Mouse (Mus musculus) neutrophil, adult 5-6 weeks (primary cell): ENCODE data around the gene Fam160b1. TPM values are rescaled to one million over a fixed set of nuclear protein-coding genes. Genes with fewer than 3 reads are reported as not detected.

Source experiments
- ATAC-seq: fragments of 151-379, 151-347 bp; 2 replicates; pipeline ENCODE4 v1.8.0; 2017; ENCODE audit warnings: mild to moderate bottlenecking, moderate TSS enrichment; ENCODE audit not compliant: insufficient number of reproducible peaks, poor library complexity, low FRiP score, severe bottlenecking; ENCODE audit errors: extremely low read depth
- total RNA-seq: library from RNA; stranded (forward); fragments of 200-1000 nt; gene quantifications from 2 replicates; pipeline ENCODE4 v1.2.3, GENCODE M21; 2017

Fam160b1 gene
- 36.7 and 39.7 TPM in 2 replicates for total RNA-seq

DNA sequence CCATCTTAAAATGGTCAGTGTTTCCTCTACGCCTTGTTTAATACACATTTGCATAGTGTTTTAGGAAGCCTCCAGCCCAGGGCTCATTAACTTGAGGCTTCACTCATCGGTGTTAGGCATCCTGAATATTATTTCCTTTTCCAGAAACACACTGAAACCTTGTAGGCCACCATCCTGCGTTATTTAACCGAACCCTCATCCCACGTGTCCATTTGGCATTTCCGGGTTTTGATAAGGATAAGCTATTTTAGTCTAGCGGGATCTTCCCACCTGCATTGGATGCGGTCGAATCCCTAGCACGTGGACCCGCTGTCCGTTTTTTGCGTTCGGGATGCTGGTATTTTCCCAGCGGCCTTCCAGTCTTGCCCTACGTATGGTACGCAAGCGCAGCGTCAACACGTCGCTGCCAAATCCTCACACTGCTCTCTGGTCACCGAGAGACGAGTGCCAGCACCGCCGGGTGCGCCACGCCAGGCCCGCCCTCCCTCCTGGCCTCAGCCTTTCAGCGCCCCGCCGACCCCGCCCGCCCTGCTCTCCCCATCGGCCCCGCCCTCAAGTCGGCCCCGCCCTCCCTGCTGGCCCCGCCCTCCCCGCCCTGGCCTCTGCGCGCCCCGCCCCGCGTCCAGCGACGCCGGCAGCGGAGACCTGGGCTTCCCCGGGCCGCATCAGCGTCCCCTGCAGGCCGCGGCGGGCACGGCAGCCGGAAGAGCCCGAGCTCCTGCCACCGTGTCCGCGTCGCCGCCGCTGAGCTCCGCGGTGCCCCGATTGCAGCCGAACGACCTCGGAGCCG lies at the start of gene Fam160b1:
Fam160b1 (plus strand) TSS at position 340 of the 790 bp plus-strand sequence.
- ATAC-seq, result peak; percentile 68

DNA sequence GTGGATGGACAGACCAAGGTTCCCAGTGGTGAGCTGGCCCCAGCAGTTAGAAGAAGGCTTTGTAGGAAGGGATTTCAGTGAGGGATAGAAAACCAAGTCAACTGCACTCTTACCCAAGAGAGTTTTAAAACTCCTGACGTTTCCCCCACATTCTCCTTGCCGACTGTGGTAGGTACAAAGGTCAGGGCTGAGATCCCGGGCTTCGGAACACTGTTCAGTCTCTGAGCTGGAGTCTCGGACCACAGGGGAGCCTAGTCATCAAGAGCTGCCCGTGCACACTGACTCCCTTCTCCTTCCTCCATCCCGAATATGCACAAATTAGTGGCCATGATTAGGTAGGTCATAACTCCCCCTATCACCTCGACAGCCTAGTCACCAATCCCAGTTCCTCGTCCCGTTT lies 47.3 kb upstream of the Fam160b1 start:
- ATAC-seq, result no peak

DNA sequence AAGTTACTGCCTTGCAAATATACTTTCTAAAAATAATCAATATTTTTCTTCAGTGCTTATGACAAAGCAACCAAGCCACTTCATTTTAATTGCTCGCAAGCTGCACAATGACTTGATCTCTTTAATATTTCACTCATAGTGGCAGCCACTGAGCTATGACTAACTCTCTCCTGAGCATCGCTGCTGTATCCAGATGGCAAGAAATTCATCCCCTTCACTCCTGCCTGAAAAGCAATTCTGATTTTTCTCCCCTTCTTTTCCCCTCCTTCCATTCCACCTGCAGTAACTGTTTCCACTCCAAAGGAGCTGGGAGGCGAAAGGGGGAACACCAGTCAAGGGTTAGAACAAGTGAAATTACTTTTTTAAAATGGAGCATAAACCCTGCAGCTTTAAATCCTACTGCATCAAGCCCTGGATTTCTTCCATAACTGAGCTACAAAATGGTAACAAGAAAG lies 46.6 kb upstream of the Fam160b1 start:
- no peak for ATAC-seq

DNA sequence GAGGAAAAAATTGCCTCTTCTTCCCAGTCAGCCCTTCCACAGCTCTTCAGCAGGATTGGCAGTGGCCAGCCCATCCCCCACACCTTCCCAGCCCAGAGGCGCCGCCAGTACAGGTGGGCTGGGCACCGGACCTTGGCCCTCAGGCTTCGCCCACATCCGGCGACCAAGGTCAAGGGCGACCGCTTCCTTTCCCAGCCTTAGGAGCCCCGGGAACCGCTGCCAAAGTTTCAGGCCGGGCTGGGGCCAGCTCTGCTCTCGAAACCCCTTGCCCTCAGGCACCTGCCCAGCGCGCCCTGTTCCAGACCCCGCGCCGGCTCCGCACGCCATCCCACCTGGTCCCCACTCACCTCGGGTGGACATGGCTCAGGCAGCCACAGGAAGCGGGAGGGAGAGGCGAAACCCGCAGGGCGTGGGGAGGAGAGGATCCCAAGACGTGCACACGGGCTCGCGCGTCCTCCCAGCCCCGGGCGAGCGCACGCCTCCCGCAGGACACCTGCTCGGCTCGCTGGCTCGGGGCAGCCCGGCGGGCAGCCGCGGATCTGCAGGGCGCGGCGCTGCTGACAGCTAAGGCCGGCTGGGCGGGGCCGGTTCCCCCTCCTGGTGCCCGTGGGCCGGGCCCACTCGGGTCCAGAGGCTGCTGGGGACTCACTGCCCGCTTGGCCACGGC lies 46.0 kb upstream of the Fam160b1 start, which contains the start of gene Ablim1:
Ablim1 (minus strand) TSS at position 574 of the 667 bp plus-strand sequence.
- peak; percentile 43; the same call in 1 of the 2 replicates for ATAC-seq

DNA sequence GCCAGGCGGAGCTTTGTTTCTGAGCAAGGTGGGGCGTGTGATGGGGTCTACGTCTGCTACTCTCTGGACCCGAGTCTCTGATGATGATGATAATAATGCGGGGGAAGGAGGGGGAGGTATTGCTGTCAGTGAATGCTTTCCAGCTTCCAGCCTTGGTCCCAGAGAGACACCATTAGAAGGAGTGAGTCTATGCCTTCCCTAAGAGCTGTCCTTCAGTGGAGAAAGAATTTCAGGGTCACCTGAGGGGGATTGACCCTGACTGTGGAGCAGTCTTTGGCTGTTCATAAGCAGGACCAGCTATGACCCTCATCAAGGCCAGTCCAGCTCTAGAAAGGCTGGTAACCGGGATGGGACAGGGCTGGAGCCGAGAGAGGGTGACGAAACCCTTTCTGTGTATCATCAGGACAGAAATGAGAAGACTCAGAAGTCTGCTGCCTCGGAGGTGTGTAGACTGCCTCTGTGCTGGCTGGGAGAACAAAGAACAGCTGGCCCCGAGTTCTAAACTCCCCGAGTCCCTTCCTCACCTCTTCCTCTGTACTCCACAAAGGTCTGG lies 45.4 kb upstream of the Fam160b1 start:
- ATAC-seq, result no peak

DNA sequence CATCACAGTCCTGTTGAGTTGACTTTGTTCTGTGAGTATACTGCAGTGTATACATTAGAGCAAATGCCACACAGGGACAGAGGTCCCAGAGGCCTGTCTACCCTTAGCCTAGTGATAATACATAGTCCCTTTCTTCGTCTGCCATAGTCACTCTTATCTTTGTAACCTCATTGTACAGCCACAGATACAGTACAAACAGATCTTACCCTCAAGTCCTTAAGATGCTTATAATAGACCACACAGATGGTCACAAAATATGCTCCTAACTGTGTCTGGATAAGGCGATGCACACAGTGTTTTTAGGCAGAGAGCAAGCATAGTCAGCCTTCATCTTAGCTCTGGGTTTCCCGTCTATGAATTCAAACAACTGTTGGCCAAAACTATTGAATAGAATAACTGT lies 43.9 kb upstream of the Fam160b1 start:
- ATAC-seq, result no peak

DNA sequence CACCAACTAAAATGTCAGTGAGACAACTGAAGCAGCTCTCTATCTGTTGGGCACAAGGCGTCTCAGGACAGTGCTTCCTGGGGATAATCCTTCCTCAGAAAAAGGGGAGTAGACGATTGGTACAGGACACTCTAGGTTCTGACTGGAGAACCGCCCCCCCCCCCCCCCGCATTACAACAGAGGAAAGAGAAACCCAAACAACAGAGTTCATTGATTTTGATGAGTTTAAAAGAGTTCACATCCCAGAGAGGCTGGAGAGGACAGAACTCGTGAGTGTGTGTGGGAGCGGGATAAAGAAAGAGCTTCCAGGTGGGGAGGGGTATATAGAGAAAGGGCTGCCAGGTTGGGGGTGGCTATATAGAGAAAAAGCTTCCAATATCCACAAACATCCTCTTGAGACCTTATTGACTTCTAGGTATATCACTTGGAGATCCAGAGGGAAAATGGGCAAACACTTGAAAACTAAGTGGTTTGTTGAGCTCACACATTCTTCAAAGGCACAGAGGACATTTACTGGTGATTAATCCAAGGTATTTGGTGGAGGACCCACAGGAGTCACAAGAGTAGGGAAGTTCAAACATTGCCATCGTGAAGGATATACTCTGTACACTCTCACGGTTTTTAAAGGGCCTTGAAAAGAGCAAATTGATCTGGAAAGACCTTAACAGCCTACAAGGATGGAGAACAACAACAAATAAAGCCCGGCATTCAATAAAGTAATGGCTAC lies 39.7 kb upstream of the Fam160b1 start:
- ATAC-seq, result no peak

DNA sequence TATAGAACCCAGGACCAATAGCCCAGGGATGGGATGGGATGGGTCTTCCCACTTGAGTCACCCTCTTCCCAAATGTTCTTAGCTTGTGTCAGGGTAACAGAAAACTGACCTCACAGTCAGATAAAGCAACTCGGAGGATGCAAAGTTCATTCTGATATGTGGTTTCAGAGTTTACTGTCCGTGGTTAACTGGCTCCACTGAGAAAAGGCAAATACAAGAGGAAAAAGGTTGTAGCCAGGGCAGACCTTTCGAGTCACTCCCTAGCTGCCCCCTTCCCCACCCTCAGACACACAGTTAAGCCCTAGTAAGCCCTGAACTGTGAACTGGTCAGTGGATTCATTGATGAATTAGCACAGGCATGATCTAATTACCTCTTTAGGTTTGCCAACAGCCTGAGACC lies 38.6 kb upstream of the Fam160b1 start:
- no peak for ATAC-seq

DNA sequence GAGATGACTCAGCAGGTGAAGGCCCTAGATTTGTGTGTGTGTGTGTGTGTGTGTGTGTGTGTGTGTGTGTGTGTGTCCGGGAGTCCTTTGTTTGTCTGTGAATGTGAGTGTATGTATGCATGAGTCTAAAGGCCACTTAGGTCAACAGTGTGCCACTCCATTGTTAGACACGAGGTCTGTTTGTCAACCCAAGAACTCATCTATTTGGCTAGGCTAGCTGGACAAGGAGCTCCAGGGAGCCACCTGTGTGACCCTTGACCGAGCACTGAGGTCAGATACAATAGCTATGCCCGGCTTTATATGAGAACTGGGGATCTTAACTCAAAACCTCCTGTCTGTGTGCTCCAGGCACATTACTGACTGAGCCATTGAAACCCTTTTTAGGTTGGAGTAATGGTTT lies 38.0 kb upstream of the Fam160b1 start:
- no peak for ATAC-seq

DNA sequence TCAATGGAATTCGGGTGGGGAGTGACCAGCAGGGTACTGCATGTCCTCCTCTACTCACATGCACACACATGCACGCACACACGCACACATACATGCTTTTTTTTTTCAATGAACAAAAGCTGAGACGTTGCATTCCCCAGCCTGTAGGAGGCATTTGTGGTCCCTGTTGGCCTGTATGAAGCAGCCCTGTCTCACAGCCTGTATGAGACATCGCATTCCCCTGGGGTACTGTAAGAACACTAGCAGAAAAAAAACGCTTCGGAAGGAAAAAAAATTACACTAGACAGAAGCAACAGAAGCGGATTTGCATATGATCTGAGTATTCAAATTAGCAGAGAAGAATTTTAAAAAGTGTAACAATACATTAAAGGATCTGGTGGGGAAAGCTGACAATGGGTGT lies 37.4 kb upstream of the Fam160b1 start:
- ATAC-seq, result no peak

DNA sequence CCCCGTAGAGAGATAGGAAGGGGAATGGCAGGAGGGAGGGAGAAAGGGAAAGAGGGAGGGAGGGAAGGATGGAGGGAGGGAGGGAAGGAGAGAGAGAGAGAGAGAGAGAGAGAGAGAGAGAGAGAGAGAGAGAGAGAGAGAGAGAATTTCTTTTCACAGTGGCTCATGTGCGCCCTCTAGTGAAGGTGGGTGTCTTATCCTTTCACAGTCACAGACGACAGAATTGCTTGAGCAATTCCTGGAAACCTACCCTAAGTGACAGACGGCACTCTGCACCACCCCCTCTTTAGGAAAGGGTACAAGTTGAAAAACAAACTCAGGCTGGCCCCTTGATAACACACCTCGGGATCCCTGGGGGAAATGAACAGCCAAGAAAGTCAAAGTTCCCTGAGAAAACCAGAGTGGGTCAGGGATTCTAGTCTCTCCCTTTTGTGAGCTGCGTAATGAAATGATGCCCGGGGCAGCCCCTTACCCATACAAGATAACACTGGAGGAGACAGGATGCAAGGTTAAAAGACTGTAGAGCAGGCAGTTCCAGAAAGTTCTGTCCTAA lies 34.7 kb upstream of the Fam160b1 start:
- ATAC-seq, result peak; percentile 40; the same call in 1 of the 2 replicates

DNA sequence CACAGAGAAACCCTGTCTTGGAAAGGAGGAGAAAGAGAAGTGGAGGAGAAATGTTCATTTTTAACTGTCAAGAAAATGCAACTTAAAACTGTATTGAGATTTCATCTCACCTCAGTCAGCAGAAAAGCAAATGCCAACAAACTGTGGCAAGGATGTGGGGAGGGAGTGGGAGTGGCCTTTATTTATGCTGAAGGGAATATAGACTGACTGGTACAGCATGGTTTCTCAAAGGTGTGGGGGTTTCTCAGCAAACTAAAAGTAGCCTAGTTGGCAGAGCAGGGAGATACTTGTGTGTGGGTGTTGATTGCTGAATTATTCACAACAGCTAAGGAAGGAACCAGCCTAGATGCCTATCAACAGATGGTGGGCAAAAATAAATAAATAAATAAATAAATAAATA lies 32.8 kb upstream of the Fam160b1 start:
- ATAC-seq, result no peak

DNA sequence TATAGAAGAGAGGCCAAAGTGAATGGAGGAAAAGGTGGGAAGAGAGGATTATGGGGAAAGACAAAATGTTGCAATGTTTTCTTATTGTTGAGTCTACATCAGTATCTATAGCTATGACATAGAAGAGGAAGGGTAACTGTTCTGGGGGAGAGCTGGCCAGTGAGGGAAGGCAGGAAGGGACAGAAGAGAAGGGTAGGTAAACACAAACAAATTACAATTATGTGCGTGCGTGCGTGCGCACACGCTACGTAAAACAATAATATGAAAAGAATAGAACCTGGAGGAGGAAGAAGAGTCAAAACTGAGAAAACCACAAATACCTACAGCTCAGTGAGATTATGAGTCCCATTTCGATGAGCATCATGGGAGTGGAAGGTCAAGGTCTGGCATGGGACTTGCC lies 32.2 kb upstream of the Fam160b1 start:
- ATAC-seq, result no peak

DNA sequence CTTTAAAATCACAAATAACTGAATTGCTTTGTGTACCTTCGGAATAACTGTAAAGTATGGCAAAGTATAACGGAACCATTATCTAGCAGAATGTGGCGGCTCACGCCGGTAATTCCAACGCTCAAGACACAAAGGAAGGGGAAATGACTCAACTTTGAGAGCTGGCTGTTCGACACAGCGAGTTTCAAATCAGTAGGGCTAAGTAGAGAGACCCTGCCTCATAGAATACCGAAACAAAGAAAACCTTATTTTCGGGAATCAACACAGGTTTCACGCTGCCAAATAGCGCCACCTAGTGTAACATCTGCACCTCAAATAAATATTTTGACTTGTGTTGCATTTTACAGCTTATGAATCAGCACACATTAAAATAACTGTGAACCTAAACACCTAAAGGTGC lies 31.7 kb upstream of the Fam160b1 start:
- ATAC-seq, result no peak

DNA sequence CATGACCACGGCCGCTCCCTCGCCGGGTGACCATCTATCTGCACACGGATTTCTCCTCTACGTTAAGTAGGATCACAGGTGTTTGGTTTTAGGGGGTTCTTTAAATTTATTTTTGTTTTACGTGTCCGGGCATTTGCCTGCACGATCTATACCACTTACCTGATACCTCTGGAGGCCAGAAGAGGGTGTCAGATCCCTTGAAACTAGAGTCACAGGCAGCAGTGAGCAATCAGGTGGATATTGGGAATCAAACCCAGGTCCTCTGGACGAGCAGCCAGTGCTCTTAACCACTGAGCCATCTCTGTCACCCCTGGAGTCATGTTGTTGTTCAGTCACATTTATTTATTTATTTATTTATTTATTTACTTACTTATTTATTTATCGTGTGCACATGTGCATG lies 30.2 kb upstream of the Fam160b1 start:
- ATAC-seq, result no peak

DNA sequence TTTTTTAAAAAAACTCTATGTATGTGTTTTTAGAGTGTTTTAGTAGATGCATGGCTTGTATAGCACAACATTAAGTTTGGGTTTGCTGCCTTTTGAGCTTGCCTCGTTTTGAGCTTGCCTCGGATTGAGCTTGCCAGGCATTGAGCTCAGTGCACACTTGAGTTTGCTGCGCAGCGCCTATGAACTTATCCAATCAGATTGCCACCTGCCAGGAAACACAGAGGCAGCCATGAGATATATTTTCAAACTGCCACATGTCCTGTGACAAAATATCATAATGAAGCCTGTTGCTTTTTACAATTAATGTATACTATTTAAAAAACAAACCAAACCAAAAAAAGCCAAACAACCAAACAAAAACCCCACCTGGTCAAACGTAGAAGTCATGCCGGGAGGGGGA lies 29.2 kb upstream of the Fam160b1 start:
- no peak for ATAC-seq

DNA sequence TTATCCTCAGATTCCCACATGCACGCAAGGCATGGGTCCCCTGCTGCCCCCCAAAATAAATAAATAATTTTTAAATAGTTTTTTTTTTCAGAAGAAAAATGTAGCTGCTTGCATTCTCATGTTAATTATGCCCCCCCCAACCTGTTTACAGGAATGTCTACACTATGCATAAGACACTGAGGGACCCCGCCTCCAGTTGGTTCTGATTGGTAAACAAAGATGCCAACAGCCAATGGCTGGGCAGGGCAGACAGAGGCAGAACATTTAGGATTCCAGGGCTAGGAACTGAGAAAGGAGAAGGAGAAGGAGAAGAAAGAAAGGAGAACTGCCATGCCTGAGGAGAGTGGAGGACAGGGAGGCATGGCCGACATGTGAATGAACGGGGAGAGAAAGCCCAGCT lies 27.1 kb upstream of the Fam160b1 start:
- no peak for ATAC-seq

DNA sequence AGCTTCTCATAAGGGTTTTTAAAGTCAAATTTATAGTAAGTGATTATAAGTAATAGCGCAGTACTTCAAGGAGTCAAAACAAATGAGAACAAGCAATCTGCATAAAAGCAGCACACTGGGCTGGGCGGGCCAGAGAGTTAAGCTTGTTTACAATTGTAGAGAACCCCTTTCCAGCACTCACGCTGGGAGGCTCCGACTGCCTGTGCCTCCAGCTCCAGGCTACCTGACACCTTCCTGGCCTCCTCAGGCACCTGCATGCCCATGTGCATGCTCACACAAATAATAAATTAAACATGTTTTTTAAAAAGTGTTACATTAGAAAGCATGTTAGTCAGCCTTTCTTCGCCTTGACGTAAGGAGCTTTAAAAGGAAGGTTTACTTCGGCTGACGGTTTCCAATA lies 25.3 kb upstream of the Fam160b1 start:
- no peak for ATAC-seq

DNA sequence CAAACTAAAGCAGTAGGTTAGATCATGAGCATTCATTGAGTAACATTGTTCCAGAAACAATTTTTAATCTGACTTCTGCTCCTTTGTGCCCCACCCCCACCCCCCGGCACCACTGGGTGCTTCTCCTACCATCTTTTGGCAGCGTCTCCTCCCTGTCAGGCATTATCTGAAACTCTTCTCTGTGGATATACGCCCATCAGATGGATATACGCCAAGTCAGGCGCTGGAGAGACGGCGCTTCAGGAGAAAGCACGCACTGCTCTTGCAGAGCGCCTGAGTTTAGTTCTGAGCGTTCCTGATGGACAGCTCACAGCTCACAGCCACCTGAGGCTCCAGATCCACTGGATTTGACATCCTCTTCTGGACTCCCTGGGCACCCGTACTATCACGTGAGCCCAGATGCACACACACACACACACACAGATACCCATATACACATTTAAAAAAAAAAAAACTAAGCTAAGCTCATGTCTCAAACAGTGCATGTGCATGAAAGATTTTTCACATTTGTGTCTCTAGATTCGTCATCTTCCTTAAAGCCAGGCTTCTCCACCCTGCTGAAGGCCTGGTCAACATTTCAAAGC lies 21.1 kb upstream of the Fam160b1 start:
- no peak for ATAC-seq
